Mouse (Mus musculus): Measurements from ENCODE around the gene Gatad2b. TPM values are rescaled to one million over a fixed set of nuclear protein-coding genes. Genes with fewer than 3 reads are reported as not detected.

Gene Gatad2b
- polyA plus RNA-seq, 1 experiment, result 0.37 TPM

DNA sequence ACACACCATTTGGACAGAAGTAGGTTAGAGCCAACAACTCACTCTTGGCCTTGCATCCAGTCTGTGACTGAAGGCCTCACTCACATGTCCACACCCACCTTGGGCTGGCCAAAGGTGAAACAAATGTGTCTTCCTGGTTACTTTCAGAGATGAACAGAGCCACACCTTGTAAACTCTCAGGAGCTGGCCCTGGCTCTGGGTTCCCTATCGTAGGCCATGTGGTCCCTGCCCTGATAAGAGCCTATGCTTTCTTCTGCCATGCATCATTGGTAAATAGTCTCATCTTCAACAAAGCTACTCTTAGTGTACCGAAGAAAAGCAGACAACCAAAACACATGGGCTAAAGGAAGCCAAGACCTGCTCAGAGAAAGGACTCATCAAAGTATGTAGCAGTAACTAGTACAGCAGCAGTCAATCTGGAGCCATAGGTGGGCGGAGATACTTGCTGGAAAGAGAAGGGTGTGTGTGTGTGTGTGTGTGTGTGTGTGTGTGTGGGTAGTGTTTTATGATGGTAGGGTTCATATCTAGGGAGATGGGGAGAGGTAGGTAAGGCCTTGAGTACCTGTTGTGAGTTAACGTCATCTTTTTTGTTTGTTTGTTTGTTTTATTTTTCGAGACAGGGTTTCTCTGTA lies 74.1 kb downstream of the Gatad2b start:
- no peaks in the 10 kb centered on the region for H3K9me3 ChIP-seq (ENCODE audit: control insufficient read depth, low read length)
- H3K4me1 ChIP-seq (ENCODE audit: control insufficient read depth), result peaks cover 38% of the 10 kb centered on the region
- peaks cover 8% of the 10 kb centered on the region for H3K36me3 ChIP-seq (ENCODE audit: control insufficient read depth)
- no peak for TF ChIP-seq GATA1 (IDR thresholded peaks at IDR 0.05; ENCODE audit: low read length)
- TF ChIP-seq TAL1 (IDR thresholded peaks at IDR 0.05; ENCODE audit: low read length), result no peak
- no peak overlapping the region for H3K4me3 ChIP-seq (replicated peaks)
- no peaks in the 10 kb centered on the region for H3K27me3 ChIP-seq (ENCODE audit: control insufficient read depth)

DNA sequence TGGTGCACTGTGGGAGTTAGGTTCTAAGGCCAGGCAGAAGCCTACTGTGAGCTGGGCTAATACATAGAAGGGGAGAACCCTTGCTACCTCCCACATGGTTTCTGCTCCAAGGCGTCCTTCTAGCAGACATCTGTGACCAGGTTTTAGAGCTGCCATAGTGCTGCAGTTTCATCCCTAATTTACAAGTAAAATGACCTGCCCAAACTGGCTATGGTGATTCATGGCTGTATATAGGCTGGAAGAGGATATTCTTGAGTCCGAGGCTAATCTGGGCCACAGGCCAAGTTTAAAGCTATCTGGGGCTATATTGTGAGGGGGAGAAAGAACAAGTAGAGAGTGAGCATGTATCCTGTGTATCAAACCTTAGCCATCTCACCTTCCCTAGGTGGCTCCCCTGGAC lies 76.1 kb downstream of the Gatad2b start:
- Histone ChIP-seq H3K4me1 (ENCODE audit: control insufficient read depth) (peaks cover 25% of the 10 kb centered on the region), H3K36me3 (ENCODE audit: control insufficient read depth) (no peaks in the 10 kb centered on the region), H3K9me3 (ENCODE audit: control insufficient read depth, low read length) (no peaks in the 10 kb centered on the region), H3K27me3 (ENCODE audit: control insufficient read depth) (no peaks in the 10 kb centered on the region), H3K4me3 (replicated peaks) (no peak overlapping the region)
- TF ChIP-seq GATA1 (IDR thresholded peaks at IDR 0.05; ENCODE audit: low read length), result no peak
- TF ChIP-seq TAL1 (IDR thresholded peaks at IDR 0.05; ENCODE audit: low read length), result no peak

DNA sequence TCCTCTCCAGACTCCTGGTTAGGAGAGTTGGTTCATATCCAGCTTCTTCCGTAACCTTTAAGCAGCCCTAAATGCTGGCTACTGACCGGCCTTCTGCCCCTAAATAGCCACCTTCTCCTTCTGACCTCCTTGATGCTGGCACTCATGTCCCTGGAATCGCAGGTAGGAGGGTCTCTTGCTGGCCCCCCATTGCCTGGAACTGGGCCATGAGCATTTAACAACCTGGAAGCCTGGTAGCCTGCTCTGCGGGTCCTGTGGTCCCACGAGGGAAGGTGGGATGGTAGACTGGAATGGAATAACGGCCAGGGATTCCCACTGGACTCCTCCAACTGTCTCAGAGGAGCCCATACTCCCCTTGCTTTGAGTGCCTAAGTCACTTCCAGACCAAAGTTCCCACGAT lies 78.9 kb downstream of the Gatad2b start:
- H3K4me1 ChIP-seq (ENCODE audit: control insufficient read depth), result peaks cover 16% of the 10 kb centered on the region
- no peaks in the 10 kb centered on the region for H3K36me3 ChIP-seq (ENCODE audit: control insufficient read depth)

GRCm38 (mm10) chr3:90372817-90373216 lies 79.8 kb downstream of the Gatad2b start:
- H3K27me3 ChIP-seq (ENCODE audit: control insufficient read depth), result no peaks in the 10 kb centered on the region
- H3K36me3 ChIP-seq (ENCODE audit: control insufficient read depth), result no peaks in the 10 kb centered on the region
- peaks cover 8% of the 10 kb centered on the region for H3K4me1 ChIP-seq (ENCODE audit: control insufficient read depth)
- no peak overlapping the region for H3K4me3 ChIP-seq (replicated peaks)
- H3K9me3 ChIP-seq (ENCODE audit: control insufficient read depth, low read length), result no peaks in the 10 kb centered on the region
- TF ChIP-seq TAL1 (IDR thresholded peaks at IDR 0.05; ENCODE audit: low read length), result no peak
- TF ChIP-seq GATA1 (IDR thresholded peaks at IDR 0.05; ENCODE audit: low read length), result no peak

More for the DNA sequence above, 78.9 kb downstream of the Gatad2b start:
- TF ChIP-seq TAL1 (IDR thresholded peaks at IDR 0.05; ENCODE audit: low read length), result no peak
- TF ChIP-seq GATA1 (IDR thresholded peaks at IDR 0.05; ENCODE audit: low read length), result no peak
- H3K27me3 ChIP-seq (ENCODE audit: control insufficient read depth), result no peaks in the 10 kb centered on the region
- H3K4me3 ChIP-seq (replicated peaks), result no peak overlapping the region
- no peaks in the 10 kb centered on the region for H3K9me3 ChIP-seq (ENCODE audit: control insufficient read depth, low read length)

GRCm38 (mm10) chr3:90373432-90374028 lies 80.6 kb downstream of the Gatad2b start:
- Histone ChIP-seq H3K27me3 (ENCODE audit: control insufficient read depth) (no peaks in the 10 kb centered on the region), H3K4me3 (replicated peaks) (no peak overlapping the region), H3K9me3 (ENCODE audit: control insufficient read depth, low read length) (no peaks in the 10 kb centered on the region), H3K4me1 (ENCODE audit: control insufficient read depth) (peaks cover 8% of the 10 kb centered on the region), H3K36me3 (ENCODE audit: control insufficient read depth) (no peaks in the 10 kb centered on the region)
- TF ChIP-seq TAL1 (IDR thresholded peaks at IDR 0.05; ENCODE audit: low read length), result no peak
- TF ChIP-seq GATA1 (IDR thresholded peaks at IDR 0.05; ENCODE audit: low read length), result no peak

DNA sequence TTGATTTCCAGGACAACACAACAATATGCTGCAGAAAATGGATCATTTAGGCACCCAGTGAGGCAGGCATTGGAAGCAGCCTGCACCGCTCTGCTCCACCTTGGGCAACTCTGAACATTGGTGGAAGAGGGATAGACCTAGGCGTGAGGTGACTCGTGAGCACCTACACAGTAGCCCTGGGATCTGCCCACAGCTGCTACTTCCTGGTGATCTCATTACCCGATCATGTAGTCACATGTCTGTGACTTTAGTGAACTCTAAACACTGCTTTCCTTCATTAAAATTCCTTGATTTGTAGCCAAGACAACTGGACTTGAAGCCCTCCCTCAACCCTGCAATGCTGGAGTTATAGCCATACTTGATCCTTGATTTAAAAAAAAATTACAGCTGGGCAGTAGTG lies 81.4 kb downstream of the Gatad2b start:
- no peaks in the 10 kb centered on the region for H3K27me3 ChIP-seq (ENCODE audit: control insufficient read depth)
- H3K36me3 ChIP-seq (ENCODE audit: control insufficient read depth), result no peaks in the 10 kb centered on the region
- H3K4me1 ChIP-seq (ENCODE audit: control insufficient read depth), result peaks cover 8% of the 10 kb centered on the region
- TF ChIP-seq GATA1 (IDR thresholded peaks at IDR 0.05; ENCODE audit: low read length) (no peak), TAL1 (IDR thresholded peaks at IDR 0.05; ENCODE audit: low read length) (no peak)
- no peak overlapping the region for H3K4me3 ChIP-seq (replicated peaks)
- H3K9me3 ChIP-seq (ENCODE audit: control insufficient read depth, low read length), result no peaks in the 10 kb centered on the region

GRCm38 (mm10) chr3:90375562-90376246 lies 82.7 kb downstream of the Gatad2b start:
- Histone ChIP-seq H3K9me3 (ENCODE audit: control insufficient read depth, low read length) (no peaks in the 10 kb centered on the region), H3K4me3 (replicated peaks) (no peak overlapping the region), H3K27me3 (ENCODE audit: control insufficient read depth) (no peaks in the 10 kb centered on the region), H3K36me3 (ENCODE audit: control insufficient read depth) (no peaks in the 10 kb centered on the region), H3K4me1 (ENCODE audit: control insufficient read depth) (peaks cover 8% of the 10 kb centered on the region)
- TF ChIP-seq TAL1 (IDR thresholded peaks at IDR 0.05; ENCODE audit: low read length) (no peak), GATA1 (IDR thresholded peaks at IDR 0.05; ENCODE audit: low read length) (no peak)

DNA sequence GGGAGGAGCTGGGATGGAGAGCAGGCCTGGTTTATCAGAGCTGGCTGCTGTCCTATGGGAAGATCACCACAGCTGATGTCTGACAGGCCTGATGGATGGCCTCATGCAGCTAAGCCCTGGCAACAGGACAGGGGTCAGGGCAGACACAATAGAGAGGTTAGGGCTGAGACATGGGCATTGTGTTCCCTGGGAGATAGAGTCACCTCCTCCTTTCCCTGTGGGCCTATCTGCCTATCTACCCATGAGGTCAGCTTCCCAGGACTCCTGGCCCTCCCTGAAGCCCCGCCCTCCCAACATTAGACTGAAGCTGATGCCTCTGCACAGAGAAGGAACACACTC lies 83.2 kb downstream of the Gatad2b start:
- Histone ChIP-seq H3K36me3 (ENCODE audit: control insufficient read depth) (no peaks in the 10 kb centered on the region), H3K27me3 (ENCODE audit: control insufficient read depth) (no peaks in the 10 kb centered on the region), H3K4me1 (ENCODE audit: control insufficient read depth) (peaks cover 8% of the 10 kb centered on the region), H3K9me3 (ENCODE audit: control insufficient read depth, low read length) (no peaks in the 10 kb centered on the region), H3K4me3 (replicated peaks) (no peak overlapping the region)
- TF ChIP-seq TAL1 (IDR thresholded peaks at IDR 0.05; ENCODE audit: low read length) (no peak), GATA1 (IDR thresholded peaks at IDR 0.05; ENCODE audit: low read length) (no peak)

DNA sequence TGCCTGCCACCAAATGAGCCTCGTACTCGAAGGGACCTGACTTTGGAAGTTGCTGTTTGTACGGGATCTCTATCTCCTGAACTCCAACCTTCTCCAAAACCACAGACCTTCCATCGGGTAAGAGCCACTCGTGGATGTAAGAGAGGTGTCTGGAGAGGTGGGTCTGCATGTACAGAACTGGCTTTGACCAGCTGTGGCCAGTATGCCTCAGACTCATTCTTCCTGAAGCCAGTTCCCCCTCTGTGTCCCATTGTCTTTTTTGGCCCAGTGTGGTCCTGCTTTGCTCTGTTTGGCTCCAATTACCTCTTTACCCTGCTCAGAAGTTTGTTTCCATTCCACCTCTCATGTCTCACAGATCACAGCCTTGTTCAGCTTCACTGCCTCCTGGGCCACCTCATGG lies 85.5 kb downstream of the Gatad2b start:
- H3K36me3 ChIP-seq (ENCODE audit: control insufficient read depth), result no peaks in the 10 kb centered on the region
- H3K27me3 ChIP-seq (ENCODE audit: control insufficient read depth), result no peaks in the 10 kb centered on the region
- H3K9me3 ChIP-seq (ENCODE audit: control insufficient read depth, low read length), result no peaks in the 10 kb centered on the region
- peaks cover 8% of the 10 kb centered on the region for H3K4me1 ChIP-seq (ENCODE audit: control insufficient read depth)
- TF ChIP-seq GATA1 (IDR thresholded peaks at IDR 0.05; ENCODE audit: low read length) (no peak), TAL1 (IDR thresholded peaks at IDR 0.05; ENCODE audit: low read length) (no peak)
- H3K4me3 ChIP-seq (replicated peaks), result no peak overlapping the region

Data from erythroblast, embryonic 14.5 days (primary cell).